Mouse (Mus musculus): ENCODE data around the gene Plekhg2. TPM values are rescaled to one million over a fixed set of nuclear protein-coding genes. Genes with fewer than 3 reads are reported as not detected.

Gene Plekhg2
- polyA plus RNA-seq, 1 experiment from 2014 or later, result 84.6 TPM

- peak overlapping the region; percentile 70 for H3K4me2 ChIP-seq
- ATAC-seq (replicated peaks; ENCODE audit: low FRiP score), result peak; percentile 13; the same call in 1 of the 2 replicates
- H3K27me3 ChIP-seq, result no peaks in the 10 kb centered on the region
- H3K36me3 ChIP-seq, result peaks cover 23% of the 10 kb centered on the region
- peaks cover 67% of the 10 kb centered on the region for H3K4me1 ChIP-seq
- WGBS, result 40% methylated on average over 10 of the region's 12 CpGs
- peak overlapping the region; percentile 39 for H3K4me3 ChIP-seq (replicated peaks)
- H3K9ac ChIP-seq, result 0 out of 2 replicates have a peak overlapping the region, but pooled peaks have one; percentile 5
- no peaks in the 10 kb centered on the region for H3K9me3 ChIP-seq (replicated peaks)
- peak overlapping the region; percentile 100 for H3K27ac ChIP-seq
Observed at GRCm38 (mm10) chr7:28382347-28382951, 10.1 kb upstream of the Plekhg2 start.

GRCm38 (mm10) chr7:28381938-28382337, 9.5 kb upstream of the Plekhg2 start:
- no peaks in the 10 kb centered on the region for H3K9me3 ChIP-seq (replicated peaks)
- H3K4me2 ChIP-seq, result peak overlapping the region; percentile 70
- peak; percentile 73 for ATAC-seq (replicated peaks; ENCODE audit: low FRiP score)
- 1% methylated on average over 20 of the region's 20 CpGs for WGBS
- H3K4me1 ChIP-seq, result peaks cover 72% of the 10 kb centered on the region
- peak overlapping the region; percentile 48 for H3K9ac ChIP-seq
- peaks cover 19% of the 10 kb centered on the region; the same call in 1 of the 2 replicates for H3K36me3 ChIP-seq
- no peaks in the 10 kb centered on the region for H3K27me3 ChIP-seq
- peak overlapping the region; percentile 39 for H3K4me3 ChIP-seq (replicated peaks)
- peak overlapping the region; percentile 100 for H3K27ac ChIP-seq

GRCm38 (mm10) chr7:28381017-28381790, 8.8 kb upstream of the Plekhg2 start:
- Histone ChIP-seq H3K36me3 (peaks cover 17% of the 10 kb centered on the region; the same call in 1 of the 2 replicates), H3K9me3 (replicated peaks) (no peaks in the 10 kb centered on the region), H3K4me2 (peak overlapping the region; percentile 70), H3K27me3 (no peaks in the 10 kb centered on the region), H3K4me3 (replicated peaks) (peak overlapping the region; percentile 39), H3K27ac (peak overlapping the region; percentile 100), H3K9ac (peak overlapping the region; percentile 48), H3K4me1 (peaks cover 76% of the 10 kb centered on the region)
- 5% methylated on average over 30 of the region's 30 CpGs for WGBS
- no peak; the same call in 1 of the 2 replicates for ATAC-seq (replicated peaks; ENCODE audit: low FRiP score)

- Histone ChIP-seq H3K27me3 (no peaks in the 10 kb centered on the region), H3K4me2 (peak within 1 kb of the TSS; percentile 88), H3K9ac (peak within 1 kb of the TSS; percentile 89), H3K4me3 (replicated peaks) (peak within 1 kb of the TSS; percentile 75), H3K36me3 (peaks cover 9% of the 10 kb centered on the region; the same call in 1 of the 2 replicates), H3K27ac (peak within 1 kb of the TSS; percentile 100), H3K9me3 (replicated peaks) (no peaks in the 10 kb centered on the region), H3K4me1 (peaks cover 77% of the 10 kb centered on the region)
- WGBS, result 54% methylated on average over 17 of the region's 17 CpGs
- no peak for ATAC-seq (replicated peaks; ENCODE audit: low FRiP score)
Observed at GRCm38 (mm10) chr7:28380237-28381016, 8.0 kb upstream of the Plekhg2 start, which contains the start of gene Zfp36. Zfp36 (minus strand) TSS chr7:28380253.

GRCm38 (mm10) chr7:28378769-28379651, 6.6 kb upstream of the Plekhg2 start:
- peak overlapping the region; percentile 100 for H3K27ac ChIP-seq
- under 1% methylated on average over 53 of the region's 53 CpGs for WGBS
- H3K36me3 ChIP-seq, result 0 out of 2 replicates have a peak, but pooled peaks cover 3% of the 10 kb centered on the region
- peak overlapping the region; percentile 75 for H3K4me3 ChIP-seq (replicated peaks)
- peak overlapping the region; percentile 88 for H3K4me2 ChIP-seq
- no peaks in the 10 kb centered on the region for H3K9me3 ChIP-seq (replicated peaks)
- ATAC-seq (replicated peaks; ENCODE audit: low FRiP score), result peak; percentile 37
- H3K27me3 ChIP-seq, result no peaks in the 10 kb centered on the region
- H3K4me1 ChIP-seq, result peaks cover 90% of the 10 kb centered on the region
- peak overlapping the region; percentile 89 for H3K9ac ChIP-seq

- H3K4me1 ChIP-seq, result peaks cover 91% of the 10 kb centered on the region
- ATAC-seq (replicated peaks; ENCODE audit: low FRiP score), result no peak
- H3K27me3 ChIP-seq, result no peaks in the 10 kb centered on the region
- peak overlapping the region; percentile 88 for H3K4me2 ChIP-seq
- peak overlapping the region; percentile 100 for H3K27ac ChIP-seq
- peak overlapping the region; percentile 89 for H3K9ac ChIP-seq
- H3K36me3 ChIP-seq, result 0 out of 2 replicates have a peak, but pooled peaks cover 3% of the 10 kb centered on the region
- peak overlapping the region; percentile 75 for H3K4me3 ChIP-seq (replicated peaks)
- 13% methylated on average over 32 of the region's 32 CpGs for WGBS
- H3K9me3 ChIP-seq (replicated peaks), result no peaks in the 10 kb centered on the region
Observed at GRCm38 (mm10) chr7:28378066-28378690, 5.8 kb upstream of the Plekhg2 start.

GRCm38 (mm10) chr7:28377190-28378065, 5.0 kb upstream of the Plekhg2 start:
- peak overlapping the region; percentile 89 for H3K9ac ChIP-seq
- H3K27ac ChIP-seq, result peak overlapping the region; percentile 100
- H3K4me2 ChIP-seq, result peak overlapping the region; percentile 88
- H3K27me3 ChIP-seq, result no peaks in the 10 kb centered on the region
- H3K4me1 ChIP-seq, result peaks cover 83% of the 10 kb centered on the region
- 59% methylated on average over 18 of the region's 18 CpGs for WGBS
- H3K36me3 ChIP-seq, result 0 out of 2 replicates have a peak, but pooled peaks cover 3% of the 10 kb centered on the region
- H3K4me3 ChIP-seq (replicated peaks), result peak overlapping the region; percentile 75
- ATAC-seq (replicated peaks; ENCODE audit: low FRiP score), result no peak
- no peaks in the 10 kb centered on the region for H3K9me3 ChIP-seq (replicated peaks)

GRCm38 (mm10) chr7:28376011-28376771, 3.8 kb upstream of the Plekhg2 start:
- 4% methylated on average over 30 of the region's 30 CpGs for WGBS
- Histone ChIP-seq H3K27ac (peak overlapping the region; percentile 100), H3K9me3 (replicated peaks) (no peaks in the 10 kb centered on the region), H3K9ac (peak overlapping the region; percentile 57), H3K4me3 (replicated peaks) (peak overlapping the region; percentile 75), H3K36me3 (0 out of 2 replicates have a peak, but pooled peaks cover 3% of the 10 kb centered on the region), H3K4me2 (peak overlapping the region; percentile 88), H3K4me1 (peaks cover 72% of the 10 kb centered on the region), H3K27me3 (no peaks in the 10 kb centered on the region)
- no peak for ATAC-seq (replicated peaks; ENCODE audit: low FRiP score)

- H3K9me3 ChIP-seq (replicated peaks), result no peaks in the 10 kb centered on the region
- H3K9ac ChIP-seq, result peak overlapping the region; percentile 57
- H3K4me1 ChIP-seq, result peaks cover 72% of the 10 kb centered on the region
- peak overlapping the region; percentile 100 for H3K27ac ChIP-seq
- H3K27me3 ChIP-seq, result no peaks in the 10 kb centered on the region
- peak overlapping the region; percentile 75 for H3K4me3 ChIP-seq (replicated peaks)
- 0 out of 2 replicates have a peak, but pooled peaks cover 3% of the 10 kb centered on the region for H3K36me3 ChIP-seq
- under 1% methylated on average over 36 of the region's 36 CpGs for WGBS
- ATAC-seq (replicated peaks; ENCODE audit: low FRiP score), result peak; percentile 46
- peak overlapping the region; percentile 88 for H3K4me2 ChIP-seq
Observed at GRCm38 (mm10) chr7:28375176-28375921, 3.0 kb upstream of the Plekhg2 start.

Measured in kidney, embryonic 15.5 days (tissue).